Mouse (Mus musculus): ENCODE data around the gene Edf1.

DNA sequence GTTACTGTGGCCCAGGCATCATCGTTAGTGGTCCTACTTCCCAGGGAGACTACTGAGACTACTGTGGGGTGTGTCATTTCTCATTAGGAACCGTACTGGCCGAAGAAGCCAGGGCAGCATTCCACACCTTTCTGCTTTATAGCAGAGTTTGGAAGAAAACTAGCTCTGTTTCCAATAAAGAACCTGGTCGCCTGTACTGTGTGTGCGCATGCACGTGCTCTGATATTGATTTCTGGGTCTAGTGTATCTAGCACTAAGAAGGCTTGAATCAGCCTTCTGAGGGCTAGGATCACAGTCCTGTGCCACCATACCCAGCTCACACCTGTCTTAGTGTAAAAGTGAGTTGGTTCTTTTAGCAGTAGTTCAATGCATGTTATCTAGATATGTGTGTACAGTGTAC is 1.1 kb downstream of the Edf1 start:
- TF ChIP-seq CTCF (conservative IDR thresholded peaks at IDR 0.05; ENCODE audit: low read length) (no peak), POU5F1 (IDR thresholded peaks at IDR 0.05; ENCODE audit: borderline replicate concordance, low read length) (no peak), NANOG (IDR thresholded peaks at IDR 0.05; ENCODE audit: borderline replicate concordance, low read length) (no peak)
